Mouse (Mus musculus) kidney, postnatal 0 days (tissue): ENCODE measurements at regions not wholly inside any gene's neighbourhood (a gene's known extent, or its start where the extent isn't known, plus 50 kb on each side); places are given as distances from the start of the nearest gene placed in this dataset.

Experiments
- ATAC-seq: fragments of 200-750 bp; cut with Nextera tagmentation; replicated peaks from 2 replicates; pipeline ENCODE4 v1.8.0; 2017; ENCODE audit warnings: low read depth, moderate number of reproducible peaks, moderate TSS enrichment, moderate library complexity; ENCODE audit not compliant: low FRiP score
- DNase-seq: peaks from one replicate; pipeline ENCODE4 v3.0.0-alpha.2; 2016; ENCODE audit warnings: low spot score
- H3K27ac ChIP-seq: fragments of 300-500 bp; sonication (generic); 2 replicates; pipeline ENCODE4 v1.5.1; 2014; ENCODE audit warnings: mild to moderate bottlenecking
- H3K27me3 ChIP-seq: fragments of 300-500 bp; sonication (generic); 2 replicates; pipeline ENCODE4 v1.6.1; 2014; ENCODE audit warnings: low read length, mixed read lengths; ENCODE audit not compliant: insufficient read depth
- H3K36me3 ChIP-seq: fragments of 300-500 bp; sonication (generic); 2 replicates; pipeline ENCODE4 v1.6.1; 2014; ENCODE audit warnings: low read length, mixed read lengths; ENCODE audit not compliant: insufficient read depth
- H3K4me1 ChIP-seq: fragments of 300-500 bp; sonication (generic); replicated peaks from 2 replicates; pipeline ENCODE4 v1.6.1; 2014; ENCODE audit warnings: antibody characterized with exemption, low read length, mixed read lengths; ENCODE audit not compliant: insufficient read depth
- H3K4me2 ChIP-seq: fragments of 300-500 bp; sonication (generic); 2 replicates; pipeline ENCODE4 v1.6.1; 2014; ENCODE audit warnings: mild to moderate bottlenecking, low read length, moderate library complexity, mixed read lengths
- H3K4me3 ChIP-seq: fragments of 300-500 bp; sonication (generic); replicated peaks from 2 replicates; pipeline ENCODE4 v1.5.1; 2014; ENCODE audit warnings: low read depth, low read length
- H3K9ac ChIP-seq: fragments of 300-500 bp; sonication (generic); 2 replicates; pipeline ENCODE4 v1.6.1; 2014; ENCODE audit warnings: low read depth, low read length
- H3K9me3 ChIP-seq: fragments of 300-500 bp; sonication (generic); replicated peaks from 2 replicates; pipeline ENCODE4 v1.6.1; 2016; ENCODE audit warnings: low read length, inconsistent platforms, mixed read lengths
- CTCF ChIP-seq: IDR thresholded peaks from 2 replicates; pipeline ENCODE4 v1.5.1; 2016; ENCODE audit warnings: antibody characterized with exemption, low read depth, mild to moderate bottlenecking, moderate library complexity
- WGBS: fragments of 180-500 bp; shearing (Covaris S2); extraction: QIAGEN DNeasy Blood & Tissue Kit; methylation state at CpG from one replicate; pipeline ENCODE4 v1.1.7; 2014; 5-methylcytosine and 5-hydroxymethylcytosine counted together

DNA sequence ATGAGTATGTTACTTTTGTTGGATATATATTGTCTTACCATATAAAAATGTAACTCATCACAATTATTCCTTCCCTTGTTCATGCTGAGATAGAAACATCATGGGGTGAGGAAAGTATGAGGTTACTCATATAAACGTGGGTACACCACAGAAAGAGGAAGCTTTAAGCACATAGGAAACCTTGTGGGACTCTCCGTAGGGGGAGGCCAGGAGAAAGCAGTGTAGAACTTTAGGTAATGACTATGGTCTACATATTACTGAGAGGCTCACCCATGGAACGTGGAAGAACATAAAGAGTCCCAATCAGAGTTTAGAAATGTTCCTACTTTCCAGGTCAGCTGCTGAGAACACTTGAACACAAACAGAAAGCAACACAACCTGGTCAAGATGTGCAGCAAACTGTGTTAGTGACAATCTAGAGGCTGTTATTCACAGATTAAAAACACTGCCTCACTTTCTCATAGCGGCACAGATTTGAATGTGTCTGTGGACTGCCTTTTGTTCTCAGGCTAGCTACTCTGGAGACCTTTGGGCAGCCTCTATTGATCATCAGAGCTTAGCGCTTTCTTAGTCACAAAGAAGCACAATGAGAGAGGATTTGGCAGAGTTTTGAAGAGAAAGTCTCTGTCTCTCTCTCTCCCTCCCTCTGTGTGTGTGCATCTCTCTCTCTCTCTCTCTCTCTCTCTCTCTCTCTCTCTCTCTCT is 51.4 kb upstream of the Tab2 start:
- ATAC-seq, result no peak
- DNase-seq, result no peak
- Histone ChIP-seq H3K9ac (no peak overlapping the region), H3K4me2 (no peak overlapping the region), H3K9me3 (no peaks in the 10 kb centered on the region), H3K4me3 (no peak overlapping the region), H3K4me1 (no peaks in the 10 kb centered on the region), H3K36me3 (no peaks in the 10 kb centered on the region), H3K27ac (no peak overlapping the region), H3K27me3 (no peaks in the 10 kb centered on the region)
- WGBS, result 84% methylated on average over 5 of the region's 5 CpGs
- no peak for TF ChIP-seq CTCF
